Mouse (Mus musculus) heart, adult 2 months (tissue): ENCODE data around the gene Socs7. TPM values are rescaled to one million over a fixed set of nuclear protein-coding genes. Genes with fewer than 3 reads are reported as not detected.

Source experiments
- DNase-seq, 2 experiments: peaks; one replicate each; pipeline ENCODE4 v3.0.0; 2021
- H3K27ac ChIP-seq: fragments of 200-600 bp; 2 replicates; pipeline ENCODE4 v1.8.1; 2022
- H3K27me3 ChIP-seq: fragments of 200-500 bp; 2 replicates; pipeline ENCODE4 v1.6.1; 2012; ENCODE audit warnings: mild to moderate bottlenecking, low read length, inconsistent platforms, mixed read lengths; ENCODE audit not compliant: control insufficient read depth, insufficient read depth
- H3K36me3 ChIP-seq: fragments of 200-500 bp; 2 replicates; pipeline ENCODE4 v1.6.1; 2012; ENCODE audit warnings: low read length, inconsistent platforms; ENCODE audit not compliant: control insufficient read depth, insufficient read depth
- H3K4me1 ChIP-seq: fragments of 200-500 bp; 2 replicates; pipeline ENCODE4 v1.6.1; 2011; ENCODE audit warnings: low read length; ENCODE audit not compliant: control insufficient read depth, insufficient read depth
- H3K4me3 ChIP-seq: fragments of 200-600 bp; 2 replicates; pipeline ENCODE4 v1.8.1; 2022
- H3K79me2 ChIP-seq: fragments of 200-500 bp; replicated peaks from 2 replicates; pipeline ENCODE4 v1.6.1; 2012; ENCODE audit warnings: mild to moderate bottlenecking, inconsistent platforms, low read length, moderate library complexity, mixed read lengths; ENCODE audit not compliant: control insufficient read depth, insufficient read depth
- H3K9ac ChIP-seq: fragments of 200-500 bp; 2 replicates; pipeline ENCODE4 v1.6.1; 2012; ENCODE audit warnings: low read depth, mild to moderate bottlenecking, control low read depth, inconsistent platforms, low read length, mixed read lengths
- CTCF ChIP-seq: fragments of 200-600 bp; IDR thresholded peaks from 2 replicates; pipeline ENCODE4 v1.8.1; 2022; ENCODE audit warnings: antibody characterized with exemption, mild to moderate bottlenecking, moderate library complexity
- EP300 ChIP-seq: fragments of 200-500 bp; IDR thresholded peaks from 2 replicates; pipeline ENCODE4 v1.6.1; 2011; ENCODE audit warnings: low read depth, low read length, control low read depth; ENCODE audit not compliant: insufficient read depth
- POLR2A ChIP-seq: fragments of 200-500 bp; IDR thresholded peaks from 2 replicates; pipeline ENCODE4 v1.6.1; 2011; ENCODE audit warnings: mild to moderate bottlenecking, low read depth, low read length, control low read depth; ENCODE audit not compliant: insufficient read depth
- WGBS: fragments of 180-500 bp; shearing (Covaris S2); methylation state at CpG from one replicate; pipeline ENCODE4 v1.1.7; 2018; 5-methylcytosine and 5-hydroxymethylcytosine counted together
- intact Hi-C: fragments of 180-260 bp; cut with DNase I; formaldehyde crosslinking; loops from one replicate; pipeline ENCODE4 v1.15.1; 2025
- polyA plus RNA-seq: library from polyadenylated mRNA; depleted of rRNA; stranded (reverse); fragments of >200 nt; gene quantifications from 2 replicates; pipeline ENCODE4 v1.2.3, GENCODE M21; 2012
- total RNA-seq, 2 experiments: library from RNA; stranded (reverse); gene quantifications; 2 replicates each; pipeline ENCODE4 v1.2.3; 2021

Gene Socs7
- total and polyA plus RNA-seq, 3 experiments, result 8.9 to 22.8 (median 21.4) TPM

- peak; percentile 79 to 89 for DNase-seq
- Histone ChIP-seq H3K36me3 (no peaks in the 10 kb centered on the region), H3K27ac (peak overlapping the region; percentile 79), H3K9ac (peak overlapping the region; percentile 36), H3K4me3 (peak overlapping the region; percentile 53), H3K79me2 (no peaks in the 10 kb centered on the region), H3K4me1 (peaks cover 10% of the 10 kb centered on the region), H3K27me3 (no peaks in the 10 kb centered on the region)
- TF ChIP-seq CTCF (no peak), POLR2A (peak; percentile 52; the same call in 1 of the 2 replicates), EP300 (peak; percentile 51; the same call in 1 of the 2 replicates)
- WGBS, result 3% methylated on average over 32 of the region's 32 CpGs
- intact Hi-C loops, result no loop called here
Observed at GRCm38 (mm10) chr11:97427794-97428725, 65.7 kb downstream of the Socs7 start.

- no peak for TF ChIP-seq POLR2A
- TF ChIP-seq EP300, result no peak
- TF ChIP-seq CTCF, result no peak
- peaks cover 10% of the 10 kb centered on the region for H3K4me1 ChIP-seq
- no peak overlapping the region for H3K9ac ChIP-seq
- peak overlapping the region; percentile 36 for H3K27ac ChIP-seq
- 29% methylated on average over 4 of the region's 4 CpGs for WGBS
- no peaks in the 10 kb centered on the region for H3K36me3 ChIP-seq
- no peaks in the 10 kb centered on the region for H3K27me3 ChIP-seq
- intact Hi-C loops, result no loop called here
- no peak for DNase-seq
- peak overlapping the region; percentile 53 for H3K4me3 ChIP-seq
- H3K79me2 ChIP-seq, result no peaks in the 10 kb centered on the region
Observed at GRCm38 (mm10) chr11:97428726-97429077, 66.4 kb downstream of the Socs7 start.

- no peak for TF ChIP-seq POLR2A
- TF ChIP-seq EP300, result 0 out of 2 replicates have a peak, but pooled peaks have one; percentile 24
- intact Hi-C loops, result no loop called here
- no peaks in the 10 kb centered on the region for H3K27me3 ChIP-seq
- peak; percentile 53 to 68 for DNase-seq
- no peak overlapping the region for H3K27ac ChIP-seq
- H3K4me1 ChIP-seq, result peaks cover 7% of the 10 kb centered on the region
- no peak overlapping the region for H3K4me3 ChIP-seq
- no peak overlapping the region for H3K9ac ChIP-seq
- 25% methylated on average over 8 of the region's 8 CpGs for WGBS
- H3K36me3 ChIP-seq, result no peaks in the 10 kb centered on the region
- H3K79me2 ChIP-seq, result no peaks in the 10 kb centered on the region
Observed at GRCm38 (mm10) chr11:97429615-97430014, 67.3 kb downstream of the Socs7 start.

GRCm38 (mm10) chr11:97432015-97432414 is 69.7 kb downstream of the Socs7 start:
- H3K27me3 ChIP-seq, result no peaks in the 10 kb centered on the region
- intact Hi-C loops, result loop anchor here (1.0 kb wide), 2 partner anchors 24 to 37 kb away; no protein-coding TSS in a partner anchor
- no peak overlapping the region for H3K9ac ChIP-seq
- no peaks in the 10 kb centered on the region for H3K79me2 ChIP-seq
- H3K36me3 ChIP-seq, result no peaks in the 10 kb centered on the region
- DNase-seq, result peak; percentile 71 to 84
- WGBS, result 12% methylated on average over 3 of the region's 3 CpGs
- H3K4me3 ChIP-seq, result no peak overlapping the region
- TF ChIP-seq POLR2A (no peak), EP300 (peak; percentile 96), CTCF (peak; percentile 100)
- peaks cover 20% of the 10 kb centered on the region for H3K4me1 ChIP-seq
- H3K27ac ChIP-seq, result no peak overlapping the region

- no peaks in the 10 kb centered on the region for H3K36me3 ChIP-seq
- WGBS, result 35% methylated on average over 8 of the region's 8 CpGs
- intact Hi-C loops, result loop anchor here (1.0 kb wide), 2 partner anchors 25 to 36 kb away; no protein-coding TSS in a partner anchor
- H3K27ac ChIP-seq, result no peak overlapping the region
- no peaks in the 10 kb centered on the region for H3K79me2 ChIP-seq
- TF ChIP-seq EP300 (no peak), CTCF (no peak), POLR2A (no peak)
- H3K4me3 ChIP-seq, result no peak overlapping the region
- no peak overlapping the region for H3K9ac ChIP-seq
- peaks cover 21% of the 10 kb centered on the region for H3K4me1 ChIP-seq
- no peak for DNase-seq
- no peaks in the 10 kb centered on the region for H3K27me3 ChIP-seq
Observed at GRCm38 (mm10) chr11:97432983-97433539, 70.7 kb downstream of the Socs7 start.

GRCm38 (mm10) chr11:97434121-97434520 is 71.8 kb downstream of the Socs7 start:
- Histone ChIP-seq H3K4me1 (peaks cover 26% of the 10 kb centered on the region), H3K79me2 (no peaks in the 10 kb centered on the region), H3K27me3 (no peaks in the 10 kb centered on the region), H3K4me3 (no peak overlapping the region), H3K9ac (no peak overlapping the region), H3K36me3 (0 out of 2 replicates have a peak, but pooled peaks cover 2% of the 10 kb centered on the region), H3K27ac (no peak overlapping the region)
- intact Hi-C loops, result loop anchor here (2.0 kb wide), 1 partner anchor 17 kb away; no protein-coding TSS in a partner anchor
- 82% methylated on average over 8 of the region's 8 CpGs for WGBS
- no peak for TF ChIP-seq POLR2A
- TF ChIP-seq CTCF, result no peak
- TF ChIP-seq EP300, result no peak
- no peak for DNase-seq
